Mouse (Mus musculus) cerebellum, postnatal 36 days (tissue): ENCODE measurements around the gene Snx14.

Experiments used
- DNase-seq, 2 experiments: peaks; one replicate each; pipeline ENCODE4 v3.0.0; 2021 to 2022; ENCODE audit warnings: mixed read lengths in 2 of 2

Gene Snx14

GRCm38 (mm10) chr9:88340819-88341218 is 97.9 kb downstream of the Snx14 start:
- no peak for DNase-seq

- DNase-seq: no peak
These were observed 102.9 kb downstream of the Snx14 start for GRCm38 (mm10) chr9:88335839-88336238.

DNA sequence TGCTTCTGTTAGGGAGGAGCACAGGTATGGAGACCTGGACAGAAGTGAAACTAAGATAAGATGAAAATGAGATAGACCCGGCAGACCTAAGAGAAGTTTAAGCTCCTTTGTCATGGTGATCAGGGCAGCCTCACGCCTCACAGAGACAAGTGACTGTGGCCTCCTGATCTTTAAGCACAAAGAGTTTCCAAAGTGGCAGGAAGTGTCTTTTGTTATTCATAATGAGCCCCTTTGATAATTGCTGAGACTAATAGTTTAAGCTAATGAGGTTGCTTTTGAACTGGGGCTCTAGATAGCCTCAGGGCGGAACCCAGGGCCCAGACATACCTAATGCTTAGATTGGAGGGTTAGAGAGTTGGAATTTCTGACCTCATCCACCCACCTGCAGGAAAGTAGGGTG is 106.3 kb downstream of the Snx14 start:
- DNase-seq: no peak

DNA sequence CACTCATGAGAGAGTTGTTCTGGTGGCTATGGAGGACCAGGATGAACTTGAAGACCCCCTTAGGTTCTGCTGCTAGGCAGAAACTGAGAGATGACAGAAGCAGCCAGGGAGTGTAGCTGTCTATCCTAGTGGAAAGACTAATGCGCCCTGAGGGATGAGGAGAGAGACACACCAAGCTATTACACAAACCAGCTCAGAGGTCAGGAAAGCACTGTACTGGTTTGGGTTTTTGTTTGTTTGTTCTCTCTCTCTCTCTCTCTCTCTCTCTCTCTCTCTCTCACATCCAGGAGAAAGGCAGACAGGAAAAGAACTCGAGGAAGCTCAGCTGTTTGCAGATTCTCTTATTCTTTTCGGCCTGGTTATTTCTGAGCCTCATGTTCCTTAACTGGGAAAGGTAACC is 108.4 kb downstream of the Snx14 start:
- DNase-seq: no peak

- no peak for DNase-seq
These were observed 109.5 kb downstream of the Snx14 start for GRCm38 (mm10) chr9:88329166-88329748.

DNA sequence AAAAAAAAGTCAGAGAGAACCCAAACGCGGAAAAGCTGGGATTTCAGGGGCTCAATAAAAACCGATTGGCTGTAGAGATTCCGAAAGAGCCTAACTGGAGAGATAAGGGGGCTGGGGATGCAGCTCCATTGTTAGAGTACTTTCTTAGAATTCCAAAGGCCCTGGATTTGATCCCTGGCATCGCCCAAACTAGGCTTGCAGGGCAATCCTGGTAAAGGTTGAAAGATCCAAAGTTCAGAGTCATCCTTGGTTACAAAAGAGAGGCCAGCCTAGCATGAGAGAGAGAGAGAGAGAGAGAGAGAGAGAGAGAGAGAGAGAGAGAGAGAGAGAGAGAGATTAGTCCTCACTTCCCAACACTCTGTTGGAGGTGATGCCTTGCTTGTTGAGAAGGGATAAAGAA is 110.1 kb downstream of the Snx14 start:
- no peak for DNase-seq

- DNase-seq: peak; percentile 77 to 79
These were observed 111.5 kb downstream of the Snx14 start, which contains the start of gene Nt5e for GRCm38 (mm10) chr9:88326930-88327901. Gene Nt5e (plus strand): TSS chr9:88327197.
